Mouse (Mus musculus) hematopoietic stem cell, adult 5-6 weeks (primary cell): ENCODE measurements around the gene Kif13a. TPM values are rescaled to one million over a fixed set of nuclear protein-coding genes. Genes with fewer than 3 reads are reported as not detected.
A peak's percentile ranks its signal among the peaks of the same experiment; 100 is the strongest.

Source experiments
- ATAC-seq, 2 experiments: fragments of 125-278 bp in 1 of 2; replicated peaks in 1 of 2; 2 replicates each; pipeline ENCODE4 v1.8.0; 2016 to 2017; ENCODE audit warnings: inconsistent platforms in 2 of 2, mild to moderate bottlenecking in 2 of 2, moderate number of reproducible peaks in 2 of 2, low read depth in 1 of 2, moderate TSS enrichment in 1 of 2; ENCODE audit not compliant: low FRiP score in 2 of 2, poor library complexity in 2 of 2, severe bottlenecking in 2 of 2, insufficient read depth in 1 of 2, low TSS enrichment in 1 of 2
- total RNA-seq: library from RNA; stranded (forward); fragments of 172-1452, 232-1000 nt; gene quantifications from 2 replicates; pipeline ENCODE4 v1.2.3, GENCODE M21; 2017

Gene Kif13a
- total RNA-seq, 1 experiment from 2014 or later = 54.7 TPM

GRCm38 (mm10) chr13:46898837-46899236 is 30.8 kb downstream of the Kif13a start:
- ATAC-seq = no peak

DNA sequence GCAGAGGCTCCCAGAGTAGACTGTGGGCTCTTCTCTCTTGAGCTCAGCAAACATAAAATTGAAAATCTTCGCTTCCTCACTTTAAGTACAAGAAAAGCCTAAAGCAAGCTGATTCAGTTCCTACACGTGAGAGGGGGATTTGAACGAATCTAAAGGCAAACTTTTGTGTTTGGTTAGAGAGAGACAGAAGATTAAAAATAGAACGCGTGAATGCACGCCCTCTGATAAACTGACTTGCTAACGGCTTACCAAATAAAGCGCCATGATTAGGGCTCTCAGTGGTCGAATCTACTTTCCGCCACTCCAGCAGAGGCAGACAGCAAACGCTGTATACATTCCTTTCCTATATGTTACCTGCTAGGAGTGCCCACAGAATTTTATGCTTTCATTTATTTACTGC is 31.3 kb downstream of the Kif13a start:
- no peak for ATAC-seq

- no peak for ATAC-seq
Observed at GRCm38 (mm10) chr13:46892380-46892779, 37.3 kb downstream of the Kif13a start.

DNA sequence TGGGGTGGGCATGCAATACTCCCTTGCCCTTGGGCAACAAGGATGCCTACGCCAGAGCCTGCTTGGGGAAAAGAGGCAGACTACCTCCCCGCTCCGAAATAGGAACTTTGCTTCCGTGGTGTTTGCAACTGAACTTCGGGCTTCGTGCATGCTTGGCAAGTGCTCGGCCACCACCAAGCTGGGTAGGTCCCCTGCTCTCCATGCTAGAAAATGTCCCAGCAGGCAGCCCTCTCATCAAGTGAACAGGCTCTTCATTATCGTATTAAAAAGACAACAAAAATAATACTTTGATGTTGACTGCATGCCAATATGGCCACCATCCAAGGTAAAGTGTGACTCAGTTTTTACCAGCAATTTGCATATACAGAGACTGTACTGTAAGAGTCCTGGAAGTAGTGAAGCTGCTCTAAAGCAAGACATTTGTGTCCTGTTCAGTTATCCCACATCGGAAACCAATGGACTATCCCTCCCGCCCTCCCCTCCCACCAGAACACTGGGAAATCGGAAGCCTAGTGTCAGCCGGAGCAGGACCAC is 41.5 kb downstream of the Kif13a start:
- ATAC-seq = no peak

DNA sequence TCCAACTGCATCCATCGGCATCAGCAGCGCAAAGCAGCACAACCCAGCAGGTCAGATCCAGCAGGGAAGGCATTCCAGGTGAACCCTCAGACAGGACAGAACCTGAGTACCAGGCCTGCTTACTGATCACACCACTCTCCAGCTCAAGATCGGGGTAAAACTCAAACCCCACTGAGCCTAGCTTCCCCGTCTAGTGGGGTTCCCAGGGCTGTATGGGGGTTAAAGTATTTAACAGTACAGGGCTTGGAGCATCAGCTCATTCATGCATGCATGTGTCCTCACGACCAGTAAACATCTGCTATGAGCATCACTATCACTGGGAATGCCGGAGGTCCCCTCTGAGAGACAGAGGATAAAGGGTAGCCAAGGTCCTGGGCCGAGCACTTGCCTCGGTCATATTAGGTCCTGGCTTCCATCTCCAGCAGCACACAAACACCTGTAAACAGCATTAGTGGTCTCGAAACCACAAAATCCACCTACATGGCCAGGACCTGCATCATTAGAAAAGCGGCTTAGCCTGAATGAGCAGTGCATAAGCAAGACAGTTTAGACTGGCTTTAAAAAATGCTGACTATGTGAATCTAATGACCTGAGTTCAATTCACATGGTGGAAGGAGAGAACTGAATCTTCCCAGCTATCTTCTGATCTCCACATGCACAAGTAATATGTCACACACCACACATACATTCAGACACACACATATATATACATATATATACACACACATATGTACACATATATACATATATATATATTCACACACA is 43.0 kb downstream of the Kif13a start:
- ATAC-seq = no peak

DNA sequence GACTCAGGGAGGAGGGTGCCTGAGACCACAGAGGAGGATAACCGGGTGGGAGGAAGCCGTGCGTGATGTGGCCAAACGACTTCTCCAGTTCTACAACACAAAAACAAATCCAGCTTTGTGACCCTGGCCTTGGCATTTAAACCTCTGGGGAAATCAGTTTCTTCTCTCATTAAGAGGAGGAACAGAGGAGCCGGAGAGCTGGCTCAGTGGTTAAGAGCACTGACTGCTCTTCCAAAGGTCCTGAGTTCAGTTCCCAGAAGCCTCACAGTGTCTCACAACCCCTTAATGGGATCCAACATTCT is 44.0 kb downstream of the Kif13a start:
- no peak for ATAC-seq

- ATAC-seq = no peak
Observed at GRCm38 (mm10) chr13:46884898-46885758, 44.5 kb downstream of the Kif13a start.

- no peak for ATAC-seq
Observed at GRCm38 (mm10) chr13:46883976-46884375, 45.7 kb downstream of the Kif13a start.

DNA sequence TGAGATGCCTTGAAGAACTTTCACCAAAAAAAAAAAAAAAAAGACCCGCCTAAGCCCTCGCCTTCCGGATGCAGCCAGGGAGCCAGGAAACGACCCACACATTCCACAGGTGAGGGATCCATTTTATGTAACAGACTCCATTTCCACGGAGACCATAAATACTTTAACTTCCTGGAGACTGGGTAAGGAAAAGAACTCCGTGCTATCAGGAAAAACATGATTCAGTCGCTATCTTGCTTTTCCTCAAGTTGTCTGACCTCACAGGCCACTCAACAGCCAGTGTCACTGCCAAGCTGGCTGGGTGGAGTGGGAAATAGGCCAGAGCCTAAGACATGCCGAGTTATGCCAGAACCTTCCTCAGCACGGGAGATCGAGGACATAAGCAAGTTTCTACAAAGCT is 46.3 kb downstream of the Kif13a start:
- ATAC-seq = no peak

GRCm38 (mm10) chr13:46880736-46881135 is 48.9 kb downstream of the Kif13a start:
- ATAC-seq = no peak

DNA sequence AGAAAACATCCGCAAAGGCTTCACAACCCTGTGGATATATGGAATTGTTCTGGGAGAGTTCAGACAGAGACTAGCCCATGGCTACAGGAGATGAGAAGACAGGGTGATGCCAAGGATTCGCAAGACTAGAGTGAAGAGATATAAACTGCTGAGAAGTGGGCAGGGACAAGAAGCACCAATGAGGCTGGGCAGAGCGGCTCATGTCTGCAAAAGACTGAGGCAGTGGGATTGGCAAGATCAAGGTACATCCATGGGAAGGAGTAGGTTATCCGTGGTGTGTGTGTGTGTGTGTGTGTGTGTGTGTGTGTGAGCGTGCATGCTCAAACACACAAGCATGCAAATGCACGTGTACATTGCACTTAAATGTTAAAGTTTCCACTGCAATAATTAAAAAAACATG is 49.4 kb downstream of the Kif13a start:
- no peak for ATAC-seq

DNA sequence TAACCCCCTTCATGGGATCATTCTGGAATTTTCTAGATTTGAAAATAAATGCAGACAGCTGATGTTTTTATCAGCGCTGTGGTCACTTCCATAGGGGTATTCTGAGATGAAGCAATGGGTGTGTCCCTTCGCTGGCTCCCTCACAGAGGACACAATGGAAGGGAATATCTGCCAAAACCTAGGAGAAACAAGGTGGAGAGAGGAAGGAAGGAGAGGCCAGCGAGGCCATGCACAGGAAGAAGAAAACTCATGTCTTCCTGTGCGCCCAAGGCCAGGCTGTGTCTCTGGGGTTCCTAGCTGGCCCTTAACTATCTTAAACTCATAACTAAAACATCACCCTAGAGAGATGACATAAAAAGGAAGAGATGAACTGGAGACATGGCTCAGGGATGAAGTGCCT is 52.6 kb downstream of the Kif13a start:
- ATAC-seq = no peak

DNA sequence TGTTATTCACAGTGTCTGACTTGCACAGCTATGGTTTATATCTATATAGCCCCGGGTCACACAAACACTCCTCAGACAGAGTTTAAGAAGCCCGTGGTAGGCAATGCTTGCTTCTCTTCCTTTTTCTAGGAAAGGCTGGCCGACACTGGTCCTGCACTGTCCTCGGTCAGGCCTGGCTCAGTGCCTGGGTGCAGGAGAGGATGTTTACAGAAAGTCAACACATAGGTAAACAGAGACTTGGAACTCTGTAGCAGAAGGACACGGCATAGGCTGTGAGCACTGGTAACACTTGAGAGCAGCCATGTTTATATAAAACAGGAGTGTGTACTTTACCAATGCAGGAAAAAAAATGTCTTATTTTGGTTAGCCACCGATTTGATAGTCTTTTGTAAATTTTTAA is 54.3 kb downstream of the Kif13a start:
- no peak for ATAC-seq

DNA sequence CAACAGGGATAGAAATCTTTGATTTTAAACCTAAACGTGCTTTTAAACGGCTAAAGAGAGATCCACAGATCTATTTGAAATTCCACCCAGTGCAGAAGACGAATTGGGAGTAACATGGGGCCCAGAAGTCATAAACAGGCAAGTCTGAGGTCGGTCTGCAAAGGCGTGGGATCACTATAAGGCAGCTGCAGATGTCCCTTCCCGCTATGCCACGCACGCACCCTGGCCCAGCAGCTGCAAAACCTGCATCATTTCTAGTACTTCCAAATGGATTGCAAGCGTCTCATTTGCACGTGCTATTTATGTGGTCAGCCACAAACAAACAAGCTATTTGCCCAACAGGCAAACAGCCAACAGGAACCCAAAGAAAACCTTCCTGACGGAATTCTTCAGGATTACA is 56.9 kb downstream of the Kif13a start:
- ATAC-seq = no peak

DNA sequence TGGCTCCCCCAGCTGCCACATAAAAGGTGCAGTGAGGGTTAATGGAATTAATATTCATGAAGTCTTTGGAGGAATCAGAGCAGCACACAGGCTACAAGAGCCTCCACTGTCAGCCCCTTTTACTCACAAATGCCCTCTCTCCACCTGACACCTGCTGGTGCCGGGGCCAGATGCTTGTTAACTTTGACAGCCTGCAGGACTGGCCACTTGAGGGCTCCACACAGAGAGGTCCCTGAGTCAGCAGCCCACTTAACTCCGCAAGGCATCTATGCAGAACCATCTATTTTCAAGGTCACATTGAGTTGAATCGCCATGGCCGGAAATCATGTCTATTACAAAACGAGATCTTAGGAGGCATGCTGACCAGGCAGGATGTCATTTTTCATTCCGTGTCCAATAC is 57.5 kb downstream of the Kif13a start:
- ATAC-seq = no peak

DNA sequence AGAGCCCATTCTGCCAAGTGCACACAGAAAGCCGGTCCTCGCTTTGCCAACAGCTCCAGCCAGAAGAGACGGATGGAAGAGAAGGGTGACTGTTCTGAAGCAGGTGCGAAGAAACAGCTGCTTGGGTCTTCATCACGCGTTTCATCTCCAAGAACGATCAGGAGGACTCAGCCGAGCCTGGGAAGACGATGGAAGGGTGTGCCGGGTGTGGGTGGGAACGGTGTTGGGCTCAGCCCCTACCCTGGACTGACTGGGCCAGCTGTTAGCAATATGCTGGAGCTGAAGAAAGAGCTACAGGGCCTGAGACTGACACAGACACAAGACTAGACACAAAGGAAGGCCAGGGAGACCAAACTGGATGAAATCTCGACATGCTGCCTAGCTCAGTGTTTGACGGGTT is 60.2 kb downstream of the Kif13a start:
- no peak for ATAC-seq

DNA sequence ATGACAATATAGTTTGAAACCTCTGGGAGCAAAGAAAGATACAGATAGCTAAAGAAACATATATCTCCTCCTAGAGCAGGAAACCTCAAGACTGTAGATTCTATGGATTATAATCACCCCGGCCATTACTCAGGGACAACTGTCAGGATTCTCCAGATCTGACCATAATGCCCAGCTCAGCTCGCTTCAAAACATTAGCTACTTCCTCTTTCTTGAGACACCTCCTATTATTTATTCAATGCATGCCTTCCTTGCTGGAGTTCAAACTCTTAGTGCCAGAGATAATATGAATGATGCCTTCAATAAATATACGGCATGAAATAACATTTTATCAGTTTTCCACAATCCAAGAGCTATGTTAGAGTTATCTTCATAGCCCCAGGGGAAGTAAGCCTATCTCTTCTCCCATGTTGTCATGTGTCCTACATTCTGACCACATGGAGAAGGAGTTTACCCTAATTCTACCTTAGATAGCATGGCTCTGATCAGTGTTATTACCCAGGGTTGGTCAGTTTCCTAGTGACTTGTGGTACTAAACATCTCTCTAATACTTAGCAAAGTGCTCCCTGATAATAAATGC is 66.4 kb downstream of the Kif13a start:
- ATAC-seq = peak in 1 of 2 experiments; percentile 7; a peak in 1 of 4 replicates

GRCm38 (mm10) chr13:46859876-46860275 is 69.8 kb downstream of the Kif13a start:
- ATAC-seq = no peak
